Mouse (Mus musculus): Measurements from ENCODE around the gene Aff3. TPM values are rescaled to one million over a fixed set of nuclear protein-coding genes. Genes with fewer than 3 reads are reported as not detected.
A peak's percentile ranks its signal among the peaks of the same experiment; 100 is the strongest.

Gene Aff3
- total and polyA plus RNA-seq, 2 experiments from 2014 or later, result 23.1 to 55.6 TPM

DNA sequence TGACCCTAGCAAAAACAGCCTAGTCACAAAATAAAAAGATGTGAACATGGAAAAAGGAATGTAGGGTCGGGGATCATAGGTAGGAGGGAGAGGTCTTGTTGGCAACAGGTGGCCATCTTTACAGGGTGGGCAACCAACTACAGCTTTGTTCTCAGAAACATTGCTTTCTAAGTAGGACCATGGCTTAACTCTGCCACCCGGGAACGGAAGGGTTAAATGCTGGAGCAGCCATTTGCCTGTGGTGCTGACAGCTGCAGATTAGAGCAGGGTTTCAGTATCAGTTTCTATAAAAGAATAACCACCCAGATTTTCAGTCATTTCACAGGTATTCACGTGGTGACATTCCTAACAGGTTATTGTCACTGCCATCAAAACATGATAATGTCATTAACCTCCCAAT lies 317.4 kb downstream of the Aff3 start:
- no peak for TF ChIP-seq CTCF (IDR thresholded peaks at IDR 0.05; ENCODE audit: low read depth)
- ATAC-seq (no peak), DNase-seq (ENCODE audit: low spot score) (no peak)
- no peak overlapping the region for H3K27ac ChIP-seq
- H3K27me3 ChIP-seq (ENCODE audit: insufficient read depth, low read length), result no peaks in the 10 kb centered on the region
- H3K4me1 ChIP-seq (ENCODE audit: insufficient read depth, low read length), result no peaks in the 10 kb centered on the region
- H3K4me2 ChIP-seq (ENCODE audit: low read depth, low read length), result no peak overlapping the region
- H3K4me3 ChIP-seq (ENCODE audit: low read length), result no peak overlapping the region
- H3K36me3 ChIP-seq (ENCODE audit: insufficient read depth, low read length), result no peaks in the 10 kb centered on the region
- H3K9ac ChIP-seq (replicated peaks; ENCODE audit: low read length), result no peak overlapping the region
- WGBS, result 88% methylated on average over 4 of the region's 4 CpGs
- no peaks in the 10 kb centered on the region for H3K9me3 ChIP-seq (ENCODE audit: low read length)

DNA sequence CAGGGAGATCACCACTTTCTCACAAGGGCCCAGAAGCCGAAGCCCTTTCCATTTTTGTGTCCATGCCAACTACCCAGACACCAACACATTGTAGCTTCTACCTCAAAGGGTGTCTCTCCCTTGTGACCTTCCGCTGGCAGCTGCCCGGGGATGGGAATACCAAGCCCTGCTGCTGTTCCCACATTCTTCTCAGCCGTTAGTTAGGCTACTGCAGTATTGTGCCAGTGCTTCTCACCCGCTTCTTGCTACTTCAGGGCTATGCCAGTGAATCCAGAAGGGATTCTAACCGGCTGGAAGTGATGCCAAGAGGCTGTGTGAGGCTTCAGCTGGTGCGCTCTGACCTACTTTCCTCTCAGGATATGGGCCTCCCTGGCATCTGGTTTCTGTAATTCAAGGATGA lies 330.5 kb downstream of the Aff3 start:
- 38% methylated on average over 7 of the region's 7 CpGs for WGBS
- no peaks in the 10 kb centered on the region for H3K9me3 ChIP-seq (ENCODE audit: low read length)
- H3K36me3 ChIP-seq (ENCODE audit: insufficient read depth, low read length), result no peaks in the 10 kb centered on the region
- H3K4me1 ChIP-seq (ENCODE audit: insufficient read depth, low read length), result peaks cover 18% of the 10 kb centered on the region
- peak overlapping the region; percentile 59 for H3K27ac ChIP-seq
- DNase-seq (ENCODE audit: low spot score), result peak; percentile 83
- peak; percentile 88 for ATAC-seq
- no peak overlapping the region for H3K4me2 ChIP-seq (ENCODE audit: low read depth, low read length)
- H3K4me3 ChIP-seq (ENCODE audit: low read length), result no peak overlapping the region
- no peak overlapping the region for H3K9ac ChIP-seq (replicated peaks; ENCODE audit: low read length)
- no peak for TF ChIP-seq CTCF (IDR thresholded peaks at IDR 0.05; ENCODE audit: low read depth)
- H3K27me3 ChIP-seq (ENCODE audit: insufficient read depth, low read length), result no peaks in the 10 kb centered on the region

DNA sequence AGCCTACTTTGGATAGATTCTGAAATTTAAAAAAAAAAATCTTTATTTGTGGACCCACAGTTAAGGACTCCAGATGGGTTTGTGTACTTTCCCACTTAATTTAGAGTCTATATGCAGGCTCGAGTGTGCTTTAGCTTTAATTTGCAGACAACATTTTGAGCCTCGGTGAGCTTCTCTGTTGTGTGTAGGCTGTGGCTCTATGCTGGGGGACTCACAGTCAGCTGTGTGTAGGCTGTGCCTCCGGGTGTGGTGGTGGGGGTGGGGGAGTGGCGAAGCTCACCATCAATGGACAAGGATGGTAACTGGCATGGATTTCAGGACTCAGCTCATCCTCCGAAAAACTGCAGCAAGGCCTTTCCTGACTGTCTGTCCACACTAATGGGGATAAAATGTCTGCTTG lies 331.8 kb downstream of the Aff3 start:
- Histone ChIP-seq H3K27me3 (ENCODE audit: insufficient read depth, low read length) (no peaks in the 10 kb centered on the region), H3K9ac (replicated peaks; ENCODE audit: low read length) (no peak overlapping the region), H3K27ac (no peak overlapping the region), H3K9me3 (ENCODE audit: low read length) (no peaks in the 10 kb centered on the region), H3K4me2 (ENCODE audit: low read depth, low read length) (no peak overlapping the region), H3K36me3 (ENCODE audit: insufficient read depth, low read length) (no peaks in the 10 kb centered on the region), H3K4me1 (ENCODE audit: insufficient read depth, low read length) (peaks cover 18% of the 10 kb centered on the region), H3K4me3 (ENCODE audit: low read length) (no peak overlapping the region)
- no peak for DNase-seq (ENCODE audit: low spot score)
- no peak for ATAC-seq
- WGBS, result 84% methylated on average over 5 of the region's 5 CpGs
- TF ChIP-seq CTCF (IDR thresholded peaks at IDR 0.05; ENCODE audit: low read depth), result no peak

DNA sequence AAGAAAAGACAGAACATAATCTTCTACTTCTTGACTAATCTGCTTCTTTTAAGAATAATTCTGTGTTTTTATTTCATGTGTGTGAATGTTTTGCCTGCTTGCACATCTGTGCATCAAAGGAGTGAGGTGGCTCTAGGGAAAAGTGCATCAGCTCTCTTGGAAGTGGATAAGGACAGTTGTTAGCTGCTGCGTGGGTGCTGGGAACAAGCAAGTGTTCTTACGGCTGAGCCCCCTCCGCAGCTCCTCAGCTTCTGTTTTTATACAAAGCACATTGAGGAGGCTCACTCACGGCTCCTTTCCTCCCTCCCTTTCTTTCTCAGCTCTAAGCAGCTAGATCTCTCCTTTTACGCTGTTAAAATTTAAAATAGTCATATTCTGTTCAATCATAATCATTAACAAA lies 340.5 kb downstream of the Aff3 start:
- Histone ChIP-seq H3K36me3 (ENCODE audit: insufficient read depth, low read length) (no peaks in the 10 kb centered on the region), H3K9ac (replicated peaks; ENCODE audit: low read length) (no peak overlapping the region), H3K4me1 (ENCODE audit: insufficient read depth, low read length) (no peaks in the 10 kb centered on the region), H3K9me3 (ENCODE audit: low read length) (no peaks in the 10 kb centered on the region), H3K27me3 (ENCODE audit: insufficient read depth, low read length) (0 out of 2 replicates have a peak, but pooled peaks cover 3% of the 10 kb centered on the region), H3K27ac (no peak overlapping the region), H3K4me2 (ENCODE audit: low read depth, low read length) (no peak overlapping the region), H3K4me3 (ENCODE audit: low read length) (no peak overlapping the region)
- ATAC-seq (no peak), DNase-seq (ENCODE audit: low spot score) (no peak)
- WGBS, result 75% methylated on average over 5 of the region's 5 CpGs
- no peak for TF ChIP-seq CTCF (IDR thresholded peaks at IDR 0.05; ENCODE audit: low read depth)

DNA sequence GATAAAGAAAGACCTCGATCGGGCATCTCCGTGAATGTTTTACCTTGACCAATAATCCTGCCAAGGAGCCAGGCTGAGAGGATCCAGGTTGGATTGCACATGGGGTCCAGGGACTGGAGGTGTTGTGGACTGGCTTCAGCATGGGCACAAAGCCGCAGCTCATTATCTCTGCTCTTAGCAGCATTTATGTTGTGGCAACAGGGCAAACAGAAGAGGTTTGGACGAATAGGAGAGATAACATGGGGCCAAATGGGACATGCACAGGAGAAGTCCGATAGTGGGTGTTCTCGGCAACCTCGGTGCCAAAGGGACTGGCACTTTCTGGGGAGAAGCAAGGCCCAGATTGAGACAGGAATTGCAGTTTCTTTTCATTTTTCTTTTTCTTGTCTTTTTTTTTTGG lies 342.9 kb downstream of the Aff3 start:
- Histone ChIP-seq H3K27me3 (ENCODE audit: insufficient read depth, low read length) (0 out of 2 replicates have a peak, but pooled peaks cover 3% of the 10 kb centered on the region), H3K4me2 (ENCODE audit: low read depth, low read length) (no peak overlapping the region), H3K4me3 (ENCODE audit: low read length) (no peak overlapping the region), H3K9me3 (ENCODE audit: low read length) (no peaks in the 10 kb centered on the region), H3K9ac (replicated peaks; ENCODE audit: low read length) (no peak overlapping the region), H3K36me3 (ENCODE audit: insufficient read depth, low read length) (no peaks in the 10 kb centered on the region), H3K27ac (no peak overlapping the region), H3K4me1 (ENCODE audit: insufficient read depth, low read length) (no peaks in the 10 kb centered on the region)
- no peak for ATAC-seq
- WGBS, result 95% methylated on average over 8 of the region's 8 CpGs
- no peak for TF ChIP-seq CTCF (IDR thresholded peaks at IDR 0.05; ENCODE audit: low read depth)
- no peak for DNase-seq (ENCODE audit: low spot score)

DNA sequence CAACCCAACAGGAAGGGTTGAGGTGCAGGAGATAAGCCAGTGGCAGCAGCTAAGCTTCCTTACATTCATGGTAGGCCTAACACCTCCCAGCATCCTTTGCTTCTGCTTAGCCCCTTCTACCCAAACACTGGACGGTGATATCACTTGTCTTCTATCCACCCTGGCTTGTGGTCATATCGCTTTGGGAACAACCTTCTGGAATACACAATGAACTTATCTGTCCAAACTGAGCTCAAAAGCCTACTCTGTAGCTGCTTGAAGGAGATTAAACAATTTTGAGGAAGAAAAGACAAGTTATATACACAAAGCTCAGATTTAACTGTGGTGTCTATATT lies 343.8 kb downstream of the Aff3 start:
- DNase-seq (ENCODE audit: low spot score) (no peak), ATAC-seq (no peak)
- Histone ChIP-seq H3K9me3 (ENCODE audit: low read length) (no peaks in the 10 kb centered on the region), H3K4me3 (ENCODE audit: low read length) (no peak overlapping the region), H3K27me3 (ENCODE audit: insufficient read depth, low read length) (0 out of 2 replicates have a peak, but pooled peaks cover 3% of the 10 kb centered on the region), H3K27ac (no peak overlapping the region), H3K4me1 (ENCODE audit: insufficient read depth, low read length) (no peaks in the 10 kb centered on the region), H3K4me2 (ENCODE audit: low read depth, low read length) (no peak overlapping the region), H3K9ac (replicated peaks; ENCODE audit: low read length) (no peak overlapping the region), H3K36me3 (ENCODE audit: insufficient read depth, low read length) (no peaks in the 10 kb centered on the region)
- TF ChIP-seq CTCF (IDR thresholded peaks at IDR 0.05; ENCODE audit: low read depth), result no peak
- WGBS, result 95% methylated on average over 2 of the region's 2 CpGs

DNA sequence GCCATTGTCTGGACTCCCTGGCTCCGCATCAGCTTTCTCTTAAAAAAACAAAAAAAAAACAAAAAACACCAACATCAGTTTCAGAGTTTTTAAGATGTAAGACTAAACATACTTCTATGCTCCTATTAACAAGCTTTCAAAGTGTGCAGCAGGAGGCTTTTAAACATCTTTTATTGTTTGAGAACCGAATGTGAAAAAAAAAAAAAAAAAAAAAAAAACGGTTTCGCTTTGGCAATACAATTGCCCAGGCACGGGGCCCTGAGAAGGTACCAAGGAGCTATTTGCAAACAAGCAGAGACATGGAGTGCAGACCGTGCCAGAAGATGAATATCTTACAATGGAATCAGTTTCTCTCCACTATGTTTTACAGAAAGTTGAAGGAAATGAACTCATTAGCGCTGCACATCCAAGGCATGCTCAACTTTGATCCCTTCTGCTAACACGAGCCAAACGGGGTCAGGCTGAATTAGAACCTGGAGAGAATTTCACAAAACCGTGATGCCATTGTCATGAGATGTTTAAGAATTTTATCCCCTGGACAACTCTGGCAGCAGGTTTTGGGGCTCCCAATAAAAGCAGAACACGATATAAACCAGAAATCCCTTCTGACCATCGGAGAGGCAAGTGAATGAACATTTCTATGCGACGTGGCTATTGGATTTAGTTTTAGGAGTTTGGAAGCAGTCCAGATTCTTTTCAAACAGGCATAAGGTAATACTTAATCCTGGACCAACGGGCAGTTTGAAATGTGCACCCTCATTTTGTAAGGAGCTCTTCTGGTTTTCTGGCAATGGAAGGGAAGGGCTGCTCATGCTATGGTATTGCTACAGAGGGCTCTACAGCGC lies 344.4 kb downstream of the Aff3 start:
- Histone ChIP-seq H3K36me3 (ENCODE audit: insufficient read depth, low read length) (no peaks in the 10 kb centered on the region), H3K27me3 (ENCODE audit: insufficient read depth, low read length) (0 out of 2 replicates have a peak, but pooled peaks cover 3% of the 10 kb centered on the region), H3K4me2 (ENCODE audit: low read depth, low read length) (peak overlapping the region; percentile 39), H3K4me1 (ENCODE audit: insufficient read depth, low read length) (no peaks in the 10 kb centered on the region), H3K4me3 (ENCODE audit: low read length) (no peak overlapping the region), H3K9me3 (ENCODE audit: low read length) (no peaks in the 10 kb centered on the region), H3K27ac (no peak overlapping the region), H3K9ac (replicated peaks; ENCODE audit: low read length) (no peak overlapping the region)
- no peak for ATAC-seq
- 45% methylated on average over 16 of the region's 16 CpGs for WGBS
- TF ChIP-seq CTCF (IDR thresholded peaks at IDR 0.05; ENCODE audit: low read depth), result no peak
- no peak for DNase-seq (ENCODE audit: low spot score)

Data from hindbrain, postnatal 0 days (tissue).